ENCODE assay signal across 10 mouse cellular contexts in the genomic region with DNA sequence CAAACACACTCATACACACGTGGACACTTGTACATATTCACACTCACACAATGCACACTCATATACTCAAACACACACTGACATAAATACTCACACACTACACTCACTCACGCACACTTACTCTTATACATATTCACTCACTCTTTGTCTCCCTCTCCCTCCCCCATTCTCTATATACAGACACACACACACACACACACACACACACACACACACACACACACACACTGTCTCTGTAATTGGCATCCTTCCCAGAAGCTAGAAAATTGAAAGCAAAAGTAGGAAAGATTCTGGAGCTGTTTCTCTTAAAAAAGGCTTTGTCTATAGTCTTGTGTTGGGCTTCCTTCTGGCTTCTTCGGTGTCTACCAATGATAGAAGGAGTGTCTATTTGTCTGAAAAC. TPM values are rescaled to one million over a fixed set of nuclear protein-coding genes. Genes with fewer than 3 reads are reported as not detected.
DNase-seq lines count a peak whose midpoint lies in the region; ATAC-seq lines count a peak whose summit lies in the region.
"Had no signal": no experiment of that assay in that cellular context is flagged by ENCODE, and none has a peak within 500 bp of the region (broad histone marks: within the 10 kb centered on the region; RNA-seq: fewer than 3 reads in every experiment).

No protein-coding gene starts in this region.

- no peaks in the 10 kb centered on the region for H3K36me3 ChIP-seq in stomach, embryonic 16.5 days (ENCODE audit: control insufficient read depth, insufficient read depth, low read length)

- peak overlapping the region; percentile 3; the same call in 1 of the 2 replicates for H3K4me2 ChIP-seq in stomach, embryonic 16.5 days (ENCODE audit: low read depth, low read length)

- H3K4me1 ChIP-seq in stomach, embryonic 16.5 days (ENCODE audit: control insufficient read depth, insufficient read depth, low read length) = peaks cover 20% of the 10 kb centered on the region

- intact Hi-C loops in heart, postnatal 25 days (cut with DNase I) = no loop called here
- intact Hi-C loops in heart, postnatal 14 days (cut with DNase I) = no loop called here

- peak; percentile 88 for DNase-seq in heart, adult 11 months
- no peak for DNase-seq in heart, postnatal 25 days (ENCODE audit: low spot score)
- DNase-seq in ovary, postnatal 14 days (ENCODE audit: low spot score) = peak; percentile 3
- no peak for DNase-seq in ovary, adult 18-20 months (ENCODE audit: low spot score)
- peak; percentile 2 to 10 for DNase-seq in heart, postnatal 14 days
- DNase-seq in right cerebral cortex, postnatal 14 days = no peak
- no peak for DNase-seq in thymus, postnatal 25 days
- DNase-seq: cerebellum, adult 18-20 months; thymus, postnatal 36 days had no signal

- H3K4me3 ChIP-seq in stomach, embryonic 16.5 days (replicated peaks; ENCODE audit: low read length) = no peak overlapping the region

- no peaks in the 10 kb centered on the region for H3K27me3 ChIP-seq in stomach, embryonic 16.5 days (ENCODE audit: control insufficient read depth, insufficient read depth, low read length)

- H3K9me3 ChIP-seq in stomach, embryonic 16.5 days (replicated peaks; ENCODE audit: control insufficient read depth, low read length) = no peaks in the 10 kb centered on the region

- 31% methylated on average over 3 of the region's 3 CpGs for WGBS in stomach, embryonic 16.5 days

- no peak overlapping the region for H3K9ac ChIP-seq in stomach, embryonic 16.5 days (ENCODE audit: low read length)

- peak overlapping the region; percentile 86 for H3K27ac ChIP-seq in stomach, embryonic 16.5 days (ENCODE audit: low read length)

- ATAC-seq in stomach, embryonic 16.5 days (ENCODE audit: insufficient read depth, low FRiP score) = no peak

RNA-seq across cellular contexts. Expression of a gene that starts 34.5 kb away (rescaled TPM):
- total RNA-seq in heart, postnatal 25 days (2021) = not detected
- not detected for total RNA-seq in heart, postnatal 14 days (2021)
- polyA plus RNA-seq in stomach, embryonic 16.5 days (2015; fragmentation: Nextera tagmentation; extraction: Ambion mirVana) = 14.4 and 16.3 TPM in 2 replicates

Comparison
In these comparisons a context has a peak if more than half of its experiments do, and no peak if none do; other contexts are left out.
1. DNase-seq: peak in heart, adult 11 months (single experiment), ovary, postnatal 14 days (single experiment) and heart, postnatal 14 days (2 of 2); none in heart, postnatal 25 days (single experiment), ovary, adult 18-20 months (single experiment), right cerebral cortex, postnatal 14 days (single experiment) and thymus, postnatal 25 days (single experiment).